Mouse (Mus musculus) cerebellum, adult 2 months (tissue): ENCODE measurements around the gene Rab25.

Experiments
- CTCF ChIP-seq: fragments of 200-500 bp; IDR thresholded peaks from 2 replicates; pipeline ENCODE4 v1.5.1; 2011; ENCODE audit warnings: low read depth, mild to moderate bottlenecking, control low read depth, low read length, moderate library complexity, borderline replicate concordance; ENCODE audit not compliant: insufficient read depth
- POLR2A ChIP-seq: fragments of 200-500 bp; IDR thresholded peaks from 2 replicates; pipeline ENCODE4 v1.6.1; 2011; ENCODE audit warnings: low read length, control low read depth, borderline replicate concordance; ENCODE audit not compliant: insufficient read depth

- TF ChIP-seq CTCF, result no peak
- TF ChIP-seq POLR2A, result no peak
Measured at GRCm38 (mm10) chr3:88502031-88502571, 46.0 kb downstream of the Rab25 start.
